Mouse (Mus musculus) kidney, postnatal 14 days (tissue): Measurements from ENCODE around the gene Ccm2l.

ENCODE experiments used
- DNase-seq: peaks from one replicate; pipeline ENCODE4 v3.0.0; 2022; ENCODE audit warnings: mixed read lengths

The Ccm2l gene

GRCm38 (mm10) chr2:153065747-153066508 is at the start of gene Ccm2l:
Gene Ccm2l (plus strand): TSS chr2:153065955.
- peak; percentile 79 for DNase-seq

- DNase-seq: no peak
Observed at GRCm38 (mm10) chr2:153016786-153017185, 49.0 kb upstream of the Ccm2l start.

GRCm38 (mm10) chr2:153019355-153019754 is 46.4 kb upstream of the Ccm2l start:
- no peak for DNase-seq

GRCm38 (mm10) chr2:153021163-153021562 is 44.6 kb upstream of the Ccm2l start:
- no peak for DNase-seq

GRCm38 (mm10) chr2:153022855-153023254 is 42.9 kb upstream of the Ccm2l start:
- DNase-seq: no peak

- DNase-seq: no peak
Observed at GRCm38 (mm10) chr2:153026052-153026451, 39.7 kb upstream of the Ccm2l start.

GRCm38 (mm10) chr2:153027501-153027900 is 38.3 kb upstream of the Ccm2l start:
- no peak for DNase-seq

GRCm38 (mm10) chr2:153030422-153030821 is 35.3 kb upstream of the Ccm2l start:
- DNase-seq: no peak

- peak; percentile 8 for DNase-seq
Observed at GRCm38 (mm10) chr2:153031126-153032082, 34.4 kb upstream of the Ccm2l start, which contains the start of gene Xkr7. Gene Xkr7 (plus strand): TSS chr2:153031852.

GRCm38 (mm10) chr2:153032083-153032842 is 33.5 kb upstream of the Ccm2l start:
- peak; percentile 86 for DNase-seq

- no peak for DNase-seq
Observed at GRCm38 (mm10) chr2:153032973-153033372, 32.8 kb upstream of the Ccm2l start.

- DNase-seq: no peak
Observed at GRCm38 (mm10) chr2:153033545-153034230, 32.1 kb upstream of the Ccm2l start.

GRCm38 (mm10) chr2:153036690-153037089 is 29.1 kb upstream of the Ccm2l start:
- no peak for DNase-seq

- no peak for DNase-seq
Observed at GRCm38 (mm10) chr2:153043886-153044285, 21.9 kb upstream of the Ccm2l start.

- peak; percentile 31 for DNase-seq
Observed at GRCm38 (mm10) chr2:153045884-153046299, 19.9 kb upstream of the Ccm2l start.

GRCm38 (mm10) chr2:153047828-153048465 is 17.8 kb upstream of the Ccm2l start:
- peak; percentile 39 for DNase-seq

- no peak for DNase-seq
Observed at GRCm38 (mm10) chr2:153049288-153049996, 16.3 kb upstream of the Ccm2l start.

GRCm38 (mm10) chr2:153049997-153050358 is 15.8 kb upstream of the Ccm2l start:
- DNase-seq: no peak

GRCm38 (mm10) chr2:153051095-153051494 is 14.7 kb upstream of the Ccm2l start:
- no peak for DNase-seq

- no peak for DNase-seq
Observed at GRCm38 (mm10) chr2:153051537-153051936, 14.2 kb upstream of the Ccm2l start.
